Mouse (Mus musculus) kidney, postnatal 0 days (tissue): ENCODE measurements at regions not wholly inside any gene's neighbourhood (a gene's known extent, or its start where the extent isn't known, plus 50 kb on each side); places are given as distances from the start of the nearest gene placed in this dataset.

Source experiments
- ATAC-seq: fragments of 200-750 bp; cut with Nextera tagmentation; replicated peaks from 2 replicates; pipeline ENCODE4 v1.8.0; 2017; ENCODE audit warnings: low read depth, moderate number of reproducible peaks, moderate TSS enrichment, moderate library complexity; ENCODE audit not compliant: low FRiP score
- DNase-seq: peaks from one replicate; pipeline ENCODE4 v3.0.0-alpha.2; 2016; ENCODE audit warnings: low spot score
- H3K27ac ChIP-seq: fragments of 300-500 bp; sonication (generic); 2 replicates; pipeline ENCODE4 v1.5.1; 2014; ENCODE audit warnings: mild to moderate bottlenecking
- H3K27me3 ChIP-seq: fragments of 300-500 bp; sonication (generic); 2 replicates; pipeline ENCODE4 v1.6.1; 2014; ENCODE audit warnings: low read length, mixed read lengths; ENCODE audit not compliant: insufficient read depth
- H3K36me3 ChIP-seq: fragments of 300-500 bp; sonication (generic); 2 replicates; pipeline ENCODE4 v1.6.1; 2014; ENCODE audit warnings: low read length, mixed read lengths; ENCODE audit not compliant: insufficient read depth
- H3K4me1 ChIP-seq: fragments of 300-500 bp; sonication (generic); replicated peaks from 2 replicates; pipeline ENCODE4 v1.6.1; 2014; ENCODE audit warnings: antibody characterized with exemption, low read length, mixed read lengths; ENCODE audit not compliant: insufficient read depth
- H3K4me2 ChIP-seq: fragments of 300-500 bp; sonication (generic); 2 replicates; pipeline ENCODE4 v1.6.1; 2014; ENCODE audit warnings: mild to moderate bottlenecking, low read length, moderate library complexity, mixed read lengths
- H3K4me3 ChIP-seq: fragments of 300-500 bp; sonication (generic); replicated peaks from 2 replicates; pipeline ENCODE4 v1.5.1; 2014; ENCODE audit warnings: low read depth, low read length
- H3K9ac ChIP-seq: fragments of 300-500 bp; sonication (generic); 2 replicates; pipeline ENCODE4 v1.6.1; 2014; ENCODE audit warnings: low read depth, low read length
- H3K9me3 ChIP-seq: fragments of 300-500 bp; sonication (generic); replicated peaks from 2 replicates; pipeline ENCODE4 v1.6.1; 2016; ENCODE audit warnings: low read length, inconsistent platforms, mixed read lengths
- CTCF ChIP-seq: IDR thresholded peaks from 2 replicates; pipeline ENCODE4 v1.5.1; 2016; ENCODE audit warnings: antibody characterized with exemption, low read depth, mild to moderate bottlenecking, moderate library complexity
- WGBS: fragments of 180-500 bp; shearing (Covaris S2); extraction: QIAGEN DNeasy Blood & Tissue Kit; methylation state at CpG from one replicate; pipeline ENCODE4 v1.1.7; 2014; 5-methylcytosine and 5-hydroxymethylcytosine counted together

DNA sequence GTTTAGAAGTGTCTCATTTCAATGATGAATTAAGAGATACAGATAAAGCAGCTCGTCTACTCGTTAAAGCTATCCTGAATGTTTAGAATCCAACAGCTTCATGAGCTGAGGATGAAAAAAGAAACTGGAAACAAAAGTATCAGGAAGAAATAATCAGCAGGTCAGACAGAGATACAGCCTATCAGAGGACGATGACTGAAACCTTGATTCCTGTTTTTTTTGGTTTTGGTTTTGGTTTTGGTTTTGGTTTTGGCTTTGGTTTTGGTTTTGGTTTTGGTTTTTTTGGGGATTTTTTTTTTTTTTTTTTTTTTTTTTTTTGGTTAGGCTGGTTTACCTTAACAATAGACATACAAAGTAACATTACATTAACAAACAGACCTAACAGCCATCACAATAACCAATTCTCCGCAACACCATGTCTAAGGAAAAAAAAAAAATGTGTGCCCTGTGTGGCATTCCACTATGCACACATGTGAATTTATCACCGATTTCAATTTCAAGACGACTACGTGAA, 66.9 kb upstream of the Pdha2 start:
- H3K27ac ChIP-seq: no peak overlapping the region
- DNase-seq (no peak), ATAC-seq (no peak)
- H3K27me3 ChIP-seq: no peaks in the 10 kb centered on the region
- 76% methylated on average over 7 of the region's 7 CpGs for WGBS
- no peaks in the 10 kb centered on the region for H3K36me3 ChIP-seq
- H3K9ac ChIP-seq: no peak overlapping the region
- H3K9me3 ChIP-seq: no peaks in the 10 kb centered on the region
- no peak overlapping the region for H3K4me2 ChIP-seq
- H3K4me1 ChIP-seq: no peaks in the 10 kb centered on the region
- no peak overlapping the region for H3K4me3 ChIP-seq
- no peak for TF ChIP-seq CTCF

DNA sequence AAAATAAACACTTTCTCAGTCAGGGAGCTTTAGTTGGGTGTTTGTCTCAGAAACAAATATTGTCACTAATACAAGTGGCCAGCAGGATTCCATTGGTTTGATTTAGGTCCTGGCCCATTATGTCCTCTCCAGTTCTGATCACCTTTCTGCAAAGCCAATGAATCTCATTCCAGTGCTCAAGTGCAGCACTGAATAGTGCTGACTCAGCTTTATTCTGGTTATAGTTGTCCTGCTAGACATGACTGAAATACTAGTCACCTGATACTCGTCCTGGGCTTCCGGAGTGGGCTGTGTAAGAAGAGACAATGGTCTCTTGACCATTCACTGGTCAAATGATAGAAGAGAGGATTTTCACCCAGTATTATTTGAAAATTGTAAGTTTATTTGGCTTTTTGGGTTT, 81.6 kb upstream of the Pdha2 start:
- no peak overlapping the region for H3K4me2 ChIP-seq
- no peaks in the 10 kb centered on the region for H3K9me3 ChIP-seq
- 67% methylated on average over 2 of the region's 2 CpGs for WGBS
- no peaks in the 10 kb centered on the region for H3K4me1 ChIP-seq
- ATAC-seq: no peak
- H3K27ac ChIP-seq: no peak overlapping the region
- H3K27me3 ChIP-seq: no peaks in the 10 kb centered on the region
- TF ChIP-seq CTCF: no peak
- DNase-seq: no peak
- no peak overlapping the region for H3K4me3 ChIP-seq
- H3K9ac ChIP-seq: no peak overlapping the region
- H3K36me3 ChIP-seq: no peaks in the 10 kb centered on the region

DNA sequence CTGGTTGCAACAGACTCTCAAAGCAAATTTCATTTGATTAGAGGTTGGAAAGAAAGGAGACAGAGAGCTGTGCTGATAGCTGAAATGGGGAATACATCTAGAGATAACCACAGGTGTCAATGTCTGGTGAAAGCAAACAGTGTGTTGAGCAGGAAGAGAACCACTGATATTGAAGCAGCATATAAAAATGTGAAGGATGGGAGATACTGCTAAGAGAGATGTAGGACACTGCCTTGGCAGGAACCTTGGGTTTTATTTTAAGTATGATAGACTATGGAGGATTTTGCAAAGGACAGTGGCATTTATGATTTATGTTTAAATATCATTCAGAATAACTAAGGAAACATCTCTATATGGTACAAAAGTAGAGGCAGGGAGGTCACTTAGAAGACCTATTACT, 84.7 kb upstream of the Pdha2 start:
- Histone ChIP-seq H3K27me3 (no peaks in the 10 kb centered on the region), H3K9ac (no peak overlapping the region), H3K4me3 (no peak overlapping the region), H3K9me3 (no peaks in the 10 kb centered on the region), H3K4me1 (no peaks in the 10 kb centered on the region), H3K36me3 (no peaks in the 10 kb centered on the region), H3K4me2 (no peak overlapping the region), H3K27ac (no peak overlapping the region)
- DNase-seq: no peak
- TF ChIP-seq CTCF: no peak
- ATAC-seq: no peak

DNA sequence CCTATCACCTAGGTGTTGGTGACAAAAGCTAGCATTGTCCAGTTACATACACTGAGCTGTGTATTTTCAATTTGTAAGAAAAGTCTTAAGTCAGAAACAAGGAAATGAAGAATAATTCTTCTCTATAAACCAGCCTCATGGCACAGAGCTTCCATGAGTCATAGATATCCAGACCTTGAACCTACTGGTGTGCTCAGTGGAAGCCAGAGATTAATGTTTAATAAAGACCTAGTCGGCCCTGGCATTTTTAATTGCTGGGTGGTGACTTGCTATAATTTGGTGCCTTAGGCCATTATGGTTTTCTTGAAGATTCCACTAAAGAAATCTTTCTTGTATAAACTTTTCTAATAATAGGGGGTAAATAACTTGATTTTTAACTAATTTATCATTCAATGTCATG, 87.6 kb upstream of the Pdha2 start:
- Histone ChIP-seq H3K27ac (no peak overlapping the region), H3K4me3 (no peak overlapping the region), H3K4me2 (no peak overlapping the region), H3K27me3 (no peaks in the 10 kb centered on the region), H3K9me3 (no peaks in the 10 kb centered on the region), H3K4me1 (no peaks in the 10 kb centered on the region), H3K36me3 (no peaks in the 10 kb centered on the region), H3K9ac (no peak overlapping the region)
- DNase-seq (peak; percentile 19), ATAC-seq (peak; percentile 75; the same call in 1 of the 2 replicates)
- no peak for TF ChIP-seq CTCF
- WGBS: 54% methylated on average over 1 of the region's 1 CpGs

DNA sequence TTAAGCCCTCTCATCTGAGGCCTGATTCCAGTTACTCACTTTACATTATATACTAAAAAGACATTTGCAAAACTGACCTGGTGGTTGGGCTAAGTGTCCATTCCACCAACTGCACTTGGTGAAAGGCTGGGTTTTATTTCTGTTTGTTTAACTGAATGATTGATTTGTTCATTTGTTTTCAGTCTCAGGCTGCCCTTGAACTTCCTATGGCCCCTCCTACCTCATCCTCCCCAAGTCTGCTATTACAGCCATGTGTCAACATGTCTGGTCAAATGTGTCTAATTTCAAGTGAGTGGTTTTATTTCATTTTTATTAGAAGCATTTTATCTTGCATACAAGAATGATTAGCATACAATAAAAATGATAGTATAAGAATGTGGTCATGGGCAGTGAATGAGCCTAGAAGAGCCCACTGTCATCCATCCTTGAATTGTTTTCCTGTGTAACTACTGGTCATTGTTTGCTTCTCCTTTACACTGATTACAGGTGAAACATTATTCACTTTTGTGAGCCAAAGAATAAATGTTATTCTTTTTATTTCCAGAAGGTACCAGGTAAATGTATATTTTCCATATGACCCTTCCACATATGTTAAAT, 121.5 kb upstream of the Pdha2 start:
- Histone ChIP-seq H3K27me3 (no peaks in the 10 kb centered on the region), H3K36me3 (no peaks in the 10 kb centered on the region), H3K4me3 (no peak overlapping the region), H3K4me2 (no peak overlapping the region), H3K4me1 (no peaks in the 10 kb centered on the region), H3K9ac (no peak overlapping the region), H3K9me3 (no peaks in the 10 kb centered on the region), H3K27ac (no peak overlapping the region)
- DNase-seq (peak; percentile 79), ATAC-seq (peak; percentile 54)
- no peak for TF ChIP-seq CTCF

DNA sequence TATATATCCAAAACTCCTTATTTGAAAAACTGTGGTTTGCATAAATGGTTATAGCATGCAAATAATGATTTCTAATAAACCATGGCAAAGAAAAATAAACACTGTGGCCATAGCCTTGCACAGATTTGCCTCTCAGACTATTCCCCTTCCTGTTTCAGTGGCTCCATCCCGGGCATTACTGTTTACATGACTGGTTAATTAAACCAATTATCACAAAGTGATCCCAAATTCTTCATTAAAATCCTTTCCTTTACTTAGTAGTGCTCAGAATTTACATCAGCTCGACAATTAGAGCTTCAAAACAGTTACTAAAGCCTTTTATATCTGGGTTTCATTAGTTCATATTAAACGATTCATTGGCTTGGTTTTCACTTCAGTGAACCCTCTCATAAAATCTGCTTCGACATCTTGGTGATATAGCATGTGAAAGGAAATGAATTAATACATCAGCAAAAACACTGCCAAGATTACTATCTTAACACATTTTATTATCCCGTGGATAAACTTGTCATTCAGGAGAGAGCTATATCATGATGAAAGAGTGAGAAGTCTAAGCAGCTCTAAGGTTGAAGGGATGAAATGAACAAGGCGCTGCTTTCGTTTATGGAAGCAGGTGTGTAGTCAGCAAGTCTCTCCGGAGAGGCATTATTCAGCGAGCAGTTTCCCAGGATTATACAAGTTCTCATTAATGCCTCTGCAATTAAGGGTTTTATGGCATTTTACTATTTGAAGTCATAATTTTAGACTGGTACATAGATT, 126.2 kb upstream of the Pdha2 start:
- no peaks in the 10 kb centered on the region for H3K4me1 ChIP-seq
- no peaks in the 10 kb centered on the region for H3K9me3 ChIP-seq
- no peak for TF ChIP-seq CTCF
- no peak overlapping the region for H3K4me2 ChIP-seq
- WGBS: 36% methylated on average over 9 of the region's 9 CpGs
- no peak for DNase-seq
- H3K27me3 ChIP-seq: no peaks in the 10 kb centered on the region
- no peaks in the 10 kb centered on the region for H3K36me3 ChIP-seq
- H3K27ac ChIP-seq: no peak overlapping the region
- ATAC-seq: no peak
- no peak overlapping the region for H3K9ac ChIP-seq
- no peak overlapping the region for H3K4me3 ChIP-seq
